Mouse (Mus musculus): Measurements from ENCODE around the gene Ralgapa2.

- TF ChIP-seq CTCF (IDR thresholded peaks at IDR 0.05; ENCODE audit: borderline replicate concordance, control insufficient read depth, extremely low read depth, insufficient read depth, low read length, poor library complexity) (no peak), POLR2A (IDR thresholded peaks at IDR 0.05; ENCODE audit: control insufficient read depth, extremely low read depth, insufficient read depth, low read length, poor library complexity) (no peak)
Observed at GRCm38 (mm10) chr2:146255636-146256035, 256.5 kb downstream of the Ralgapa2 start.
